Mouse (Mus musculus) layer of hippocampus, adult 9-11 months (tissue): ENCODE results near the gene Hsd17b3.

ENCODE experiments used
- DNase-seq: peaks from one replicate; pipeline ENCODE4 v3.0.0; 2022

Gene Hsd17b3

GRCm38 (mm10) chr13:64018586-64019141 is 70.4 kb downstream of the Hsd17b3 start:
- DNase-seq: peak; percentile 16

- DNase-seq: no peak
These were observed 73.0 kb downstream of the Hsd17b3 start for GRCm38 (mm10) chr13:64016048-64016447.

- DNase-seq: no peak
These were observed 77.9 kb downstream of the Hsd17b3 start for GRCm38 (mm10) chr13:64011157-64011556.
